Mouse (Mus musculus): ENCODE measurements around the gene Chka. TPM values are rescaled to one million over a fixed set of nuclear protein-coding genes. Genes with fewer than 3 reads are reported as not detected.

Gene Chka
- total and polyA plus RNA-seq, 3 experiments: 9.5 to 12.5 (median 10.7) TPM

DNA sequence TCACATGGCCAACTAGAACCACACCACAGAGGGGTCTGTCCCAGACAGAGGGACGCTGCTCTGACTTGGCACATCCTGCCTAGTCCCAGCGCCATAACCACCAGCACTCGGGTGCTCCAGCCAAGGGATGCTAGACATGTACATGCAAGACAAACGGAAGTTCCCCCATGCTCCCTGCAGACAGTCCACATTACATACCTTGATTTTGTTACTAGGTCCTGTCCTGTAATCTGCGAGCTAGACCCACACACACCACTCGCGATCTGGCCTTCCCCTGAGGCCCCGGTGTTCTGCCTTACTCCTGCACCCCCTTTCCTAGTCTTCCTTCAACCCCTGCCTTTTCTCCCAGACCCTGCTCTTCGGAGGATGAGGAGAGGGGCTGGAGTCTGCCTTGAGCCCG, 54.8 kb downstream of the Chka start:
- peaks cover 3% of the 10 kb centered on the region; the same call in 1 of the 2 replicates for H3K4me1 ChIP-seq (ENCODE audit: control insufficient read depth, insufficient read depth, low read length)
- H3K4me3 ChIP-seq: peak overlapping the region; percentile 71
- WGBS: 19% methylated on average over 10 of the region's 10 CpGs
- peak overlapping the region; percentile 71 for H3K9ac ChIP-seq (ENCODE audit: low read depth, low read length)
- H3K36me3 ChIP-seq (ENCODE audit: control insufficient read depth, insufficient read depth, low read length): no peaks in the 10 kb centered on the region
- 0 out of 2 replicates have a peak, but pooled peaks cover 1% of the 10 kb centered on the region for H3K79me2 ChIP-seq (replicated peaks; ENCODE audit: control insufficient read depth, insufficient read depth, low read length)
- H3K27ac ChIP-seq: peak overlapping the region; percentile 83
- no peaks in the 10 kb centered on the region for H3K27me3 ChIP-seq (ENCODE audit: control insufficient read depth, insufficient read depth, low read length)
- intact Hi-C loops (cut with DNase I): loop anchor here (2.0 kb wide), 1 partner anchor 54 kb away; no protein-coding TSS in a partner anchor
- TF ChIP-seq POLR2A (IDR thresholded peaks at IDR 0.05; ENCODE audit: insufficient read depth, low read depth, low read length): no peak
- no peak for DNase-seq

- H3K9ac ChIP-seq (ENCODE audit: low read depth, low read length): peak within 1 kb of the TSS; percentile 71
- peak within 1 kb of the TSS; percentile 83 for H3K27ac ChIP-seq
- peaks cover 6% of the 10 kb centered on the region for H3K4me1 ChIP-seq (ENCODE audit: control insufficient read depth, insufficient read depth, low read length)
- TF ChIP-seq POLR2A (IDR thresholded peaks at IDR 0.05; ENCODE audit: insufficient read depth, low read depth, low read length): peak; percentile 92
- no peak for TF ChIP-seq CTCF (IDR thresholded peaks at IDR 0.05)
- intact Hi-C loops (cut with DNase I): loop anchor here (2.0 kb wide), 1 partner anchor 54 kb away; no protein-coding TSS in a partner anchor
- H3K79me2 ChIP-seq (replicated peaks; ENCODE audit: control insufficient read depth, insufficient read depth, low read length): 0 out of 2 replicates have a peak, but pooled peaks cover 1% of the 10 kb centered on the region
- H3K4me3 ChIP-seq: peak within 1 kb of the TSS; percentile 71
- DNase-seq: peak; percentile 89
- no peaks in the 10 kb centered on the region for H3K36me3 ChIP-seq (ENCODE audit: control insufficient read depth, insufficient read depth, low read length)
- H3K27me3 ChIP-seq (ENCODE audit: control insufficient read depth, insufficient read depth, low read length): no peaks in the 10 kb centered on the region
- 5% methylated on average over 36 of the region's 36 CpGs for WGBS
Measured at GRCm38 (mm10) chr19:3906795-3907786, 55.5 kb downstream of the Chka start, which contains the start of gene Tcirg1. Gene Tcirg1 (minus strand): TSS chr19:3907133.

GRCm38 (mm10) chr19:3907876-3908660, 56.5 kb downstream of the Chka start:
- DNase-seq: no peak
- Histone ChIP-seq H3K4me1 (ENCODE audit: control insufficient read depth, insufficient read depth, low read length) (peaks cover 6% of the 10 kb centered on the region), H3K27me3 (ENCODE audit: control insufficient read depth, insufficient read depth, low read length) (no peaks in the 10 kb centered on the region), H3K9ac (ENCODE audit: low read depth, low read length) (no peak overlapping the region), H3K27ac (peak overlapping the region; percentile 83; the same call in 1 of the 2 replicates), H3K4me3 (no peak overlapping the region), H3K79me2 (replicated peaks; ENCODE audit: control insufficient read depth, insufficient read depth, low read length) (0 out of 2 replicates have a peak, but pooled peaks cover 1% of the 10 kb centered on the region), H3K36me3 (ENCODE audit: control insufficient read depth, insufficient read depth, low read length) (no peaks in the 10 kb centered on the region)
- intact Hi-C loops (cut with DNase I): loop anchor here (2.0 kb wide), 1 partner anchor 55 kb away; no protein-coding TSS in a partner anchor
- WGBS: 57% methylated on average over 8 of the region's 8 CpGs
- TF ChIP-seq POLR2A (IDR thresholded peaks at IDR 0.05; ENCODE audit: insufficient read depth, low read depth, low read length): 0 out of 2 replicates have a peak, but pooled peaks have one; percentile 37
- no peak for TF ChIP-seq CTCF (IDR thresholded peaks at IDR 0.05)
- TF ChIP-seq EP300 (IDR thresholded peaks at IDR 0.05; ENCODE audit: insufficient read depth, low read depth, low read length): no peak

- intact Hi-C loops (cut with DNase I): no loop called here
- Histone ChIP-seq H3K9ac (ENCODE audit: low read depth, low read length) (no peak overlapping the region), H3K36me3 (ENCODE audit: control insufficient read depth, insufficient read depth, low read length) (no peaks in the 10 kb centered on the region), H3K27ac (no peak overlapping the region), H3K79me2 (replicated peaks; ENCODE audit: control insufficient read depth, insufficient read depth, low read length) (no peaks in the 10 kb centered on the region), H3K27me3 (ENCODE audit: control insufficient read depth, insufficient read depth, low read length) (no peaks in the 10 kb centered on the region), H3K4me1 (ENCODE audit: control insufficient read depth, insufficient read depth, low read length) (peaks cover 8% of the 10 kb centered on the region), H3K4me3 (no peak overlapping the region)
- no peak for DNase-seq
- WGBS: 62% methylated on average over 5 of the region's 5 CpGs
- TF ChIP-seq CTCF (IDR thresholded peaks at IDR 0.05) (no peak), POLR2A (IDR thresholded peaks at IDR 0.05; ENCODE audit: insufficient read depth, low read depth, low read length) (no peak), EP300 (IDR thresholded peaks at IDR 0.05; ENCODE audit: insufficient read depth, low read depth, low read length) (no peak)
Measured at GRCm38 (mm10) chr19:3910206-3910605, 58.6 kb downstream of the Chka start.

GRCm38 (mm10) chr19:3912337-3913204, 61.0 kb downstream of the Chka start, which contains the start of gene Ndufs8:
Gene Ndufs8 (minus strand): TSS chr19:3912774.
- WGBS: under 1% methylated on average over 43 of the region's 43 CpGs
- intact Hi-C loops (cut with DNase I): loop anchor here (2.0 kb wide), 1 partner anchor 144 kb away; no protein-coding TSS in a partner anchor
- Histone ChIP-seq H3K36me3 (ENCODE audit: control insufficient read depth, insufficient read depth, low read length) (no peaks in the 10 kb centered on the region), H3K27ac (peak within 1 kb of the TSS; percentile 96), H3K4me1 (ENCODE audit: control insufficient read depth, insufficient read depth, low read length) (peaks cover 8% of the 10 kb centered on the region), H3K27me3 (ENCODE audit: control insufficient read depth, insufficient read depth, low read length) (no peaks in the 10 kb centered on the region), H3K79me2 (replicated peaks; ENCODE audit: control insufficient read depth, insufficient read depth, low read length) (no peaks in the 10 kb centered on the region), H3K9ac (ENCODE audit: low read depth, low read length) (peak within 1 kb of the TSS; percentile 86), H3K4me3 (peak within 1 kb of the TSS; percentile 91)
- TF ChIP-seq POLR2A (IDR thresholded peaks at IDR 0.05; ENCODE audit: insufficient read depth, low read depth, low read length) (peak; percentile 85), CTCF (IDR thresholded peaks at IDR 0.05) (peak; percentile 23; the same call in 1 of the 2 replicates), EP300 (IDR thresholded peaks at IDR 0.05; ENCODE audit: insufficient read depth, low read depth, low read length) (peak; percentile 37; the same call in 1 of the 2 replicates)
- DNase-seq: peak; percentile 90 to 96
